Mouse (Mus musculus) hindbrain, embryonic 13.5 days (tissue): ENCODE results near the gene Syngr1. TPM values are rescaled to one million over a fixed set of nuclear protein-coding genes. Genes with fewer than 3 reads are reported as not detected.
"Not testable (repeated sequence)": the region's sequence is repeated elsewhere in the genome, so short reads cannot be mapped to it uniquely, and the experiment has no call there.

Source experiments
- ATAC-seq: fragments of 200-750 bp; cut with Nextera tagmentation; 2 replicates; pipeline ENCODE4 v1.8.0; 2017; ENCODE audit warnings: moderate TSS enrichment; ENCODE audit not compliant: low FRiP score
- H3K27ac ChIP-seq: fragments of 300-500 bp; sonication (generic); 2 replicates; pipeline ENCODE4 v1.5.1; 2015; ENCODE audit warnings: inconsistent platforms, mild to moderate bottlenecking, moderate library complexity
- H3K27me3 ChIP-seq: fragments of 300-500 bp; sonication (generic); 2 replicates; pipeline ENCODE4 v1.6.1; 2015; ENCODE audit warnings: mild to moderate bottlenecking, inconsistent platforms
- H3K36me3 ChIP-seq: fragments of 300-500 bp; sonication (generic); 2 replicates; pipeline ENCODE4 v1.6.1; 2015; ENCODE audit warnings: mild to moderate bottlenecking, inconsistent platforms
- H3K4me1 ChIP-seq: fragments of 300-500 bp; sonication (generic); replicated peaks from 2 replicates; pipeline ENCODE4 v1.6.1; 2015; ENCODE audit warnings: inconsistent platforms
- H3K4me2 ChIP-seq: fragments of 300-500 bp; sonication (generic); 2 replicates; pipeline ENCODE4 v1.6.1; 2015; ENCODE audit warnings: inconsistent platforms, mild to moderate bottlenecking, moderate library complexity
- H3K4me3 ChIP-seq: fragments of 300-500 bp; sonication (generic); 2 replicates; pipeline ENCODE4 v1.5.1; 2015; ENCODE audit warnings: mild to moderate bottlenecking, inconsistent platforms
- H3K9ac ChIP-seq: fragments of 300-500 bp; sonication (generic); 2 replicates; pipeline ENCODE4 v1.6.1; 2015; ENCODE audit warnings: mild to moderate bottlenecking, inconsistent platforms
- H3K9me3 ChIP-seq: fragments of 300-500 bp; sonication (generic); 2 replicates; pipeline ENCODE4 v1.6.1; 2016; ENCODE audit warnings: inconsistent platforms
- WGBS: fragments of 180-500 bp; shearing (Covaris S2); methylation state at CpG from one replicate; pipeline ENCODE4 v1.1.7; 2015; 5-methylcytosine and 5-hydroxymethylcytosine counted together
- polyA plus RNA-seq: library from polyadenylated mRNA; unstranded; fragments of >200 nt; fragmentation: Nextera tagmentation; extraction: Ambion mirVana; gene quantifications from 2 replicates; pipeline ENCODE4 v1.2.1, GENCODE M21; 2015

Syngr1 gene
- polyA plus RNA-seq, 1 experiment from 2014 or later = 28.3 TPM

GRCm38 (mm10) chr15:80107575-80107974 is 16.4 kb downstream of the Syngr1 start:
- ATAC-seq = no peak
- Histone ChIP-seq H3K27ac (no peak overlapping the region), H3K4me2 (no peak overlapping the region), H3K9me3 (no peaks in the 10 kb centered on the region), H3K4me1 (no peaks in the 10 kb centered on the region), H3K27me3 (no peaks in the 10 kb centered on the region), H3K9ac (no peak overlapping the region), H3K4me3 (no peak overlapping the region), H3K36me3 (peaks cover 25% of the 10 kb centered on the region)
- WGBS = 85% methylated on average over 3 of the region's 3 CpGs

- Histone ChIP-seq H3K9ac (no peak overlapping the region), H3K36me3 (peaks cover 43% of the 10 kb centered on the region), H3K9me3 (no peaks in the 10 kb centered on the region), H3K27me3 (no peaks in the 10 kb centered on the region), H3K4me1 (no peaks in the 10 kb centered on the region), H3K4me2 (no peak overlapping the region), H3K4me3 (no peak overlapping the region), H3K27ac (no peak overlapping the region)
- no peak for ATAC-seq
- WGBS = 84% methylated on average over 12 of the region's 12 CpGs
These were observed 20.3 kb downstream of the Syngr1 start for GRCm38 (mm10) chr15:80111436-80111835.

- Histone ChIP-seq H3K36me3 (peaks cover 43% of the 10 kb centered on the region), H3K27ac (no peak overlapping the region), H3K27me3 (no peaks in the 10 kb centered on the region), H3K4me3 (no peak overlapping the region), H3K9ac (no peak overlapping the region), H3K9me3 (no peaks in the 10 kb centered on the region), H3K4me1 (no peaks in the 10 kb centered on the region), H3K4me2 (no peak overlapping the region)
- no peak for ATAC-seq
- 33% methylated on average over 2 of the region's 2 CpGs for WGBS
These were observed 21.4 kb downstream of the Syngr1 start for GRCm38 (mm10) chr15:80112499-80112898.

- no peak overlapping the region for H3K4me3 ChIP-seq
- H3K27me3 ChIP-seq = no peaks in the 10 kb centered on the region
- H3K9me3 ChIP-seq = no peaks in the 10 kb centered on the region
- no peaks in the 10 kb centered on the region for H3K4me1 ChIP-seq
- H3K36me3 ChIP-seq = peaks cover 43% of the 10 kb centered on the region
- WGBS = 95% methylated on average over 7 of the region's 7 CpGs
- H3K27ac ChIP-seq = no peak overlapping the region
- H3K9ac ChIP-seq = no peak overlapping the region
- H3K4me2 ChIP-seq = no peak overlapping the region
- ATAC-seq = no peak
These were observed 23.3 kb downstream of the Syngr1 start for GRCm38 (mm10) chr15:80114414-80114813.

GRCm38 (mm10) chr15:80115256-80115655 is 24.1 kb downstream of the Syngr1 start:
- no peak for ATAC-seq
- no peak overlapping the region for H3K4me3 ChIP-seq
- WGBS = 58% methylated on average over 5 of the region's 5 CpGs
- H3K27me3 ChIP-seq = no peaks in the 10 kb centered on the region
- H3K4me1 ChIP-seq = no peaks in the 10 kb centered on the region
- no peak overlapping the region for H3K27ac ChIP-seq
- no peaks in the 10 kb centered on the region for H3K9me3 ChIP-seq
- H3K36me3 ChIP-seq = peaks cover 39% of the 10 kb centered on the region
- H3K9ac ChIP-seq = no peak overlapping the region
- H3K4me2 ChIP-seq = peak overlapping the region; percentile 7; the same call in 1 of the 2 replicates

- Histone ChIP-seq H3K27me3 (no peaks in the 10 kb centered on the region), H3K9ac (no peak overlapping the region), H3K4me2 (peak overlapping the region; percentile 7; the same call in 1 of the 2 replicates), H3K4me3 (no peak overlapping the region), H3K4me1 (no peaks in the 10 kb centered on the region), H3K36me3 (peaks cover 31% of the 10 kb centered on the region), H3K27ac (no peak overlapping the region), H3K9me3 (no peaks in the 10 kb centered on the region)
- no peak for ATAC-seq
- WGBS = 81% methylated on average over 13 of the region's 13 CpGs
These were observed 25.0 kb downstream of the Syngr1 start for GRCm38 (mm10) chr15:80115866-80116794.

GRCm38 (mm10) chr15:80117154-80117553 is 26.0 kb downstream of the Syngr1 start:
- Histone ChIP-seq H3K27me3 (no peaks in the 10 kb centered on the region), H3K9me3 (no peaks in the 10 kb centered on the region), H3K27ac (no peak overlapping the region), H3K9ac (no peak overlapping the region), H3K4me3 (no peak overlapping the region), H3K4me1 (no peaks in the 10 kb centered on the region), H3K36me3 (peaks cover 21% of the 10 kb centered on the region), H3K4me2 (no peak overlapping the region)
- WGBS = 54% methylated on average over 8 of the region's 8 CpGs
- no peak for ATAC-seq

- Histone ChIP-seq H3K4me3 (no peak overlapping the region), H3K9me3 (no peaks in the 10 kb centered on the region), H3K9ac (no peak overlapping the region), H3K27me3 (no peaks in the 10 kb centered on the region), H3K27ac (no peak overlapping the region), H3K4me1 (no peaks in the 10 kb centered on the region), H3K36me3 (peaks cover 7% of the 10 kb centered on the region), H3K4me2 (no peak overlapping the region)
- no peak for ATAC-seq
- 92% methylated on average over 6 of the region's 6 CpGs for WGBS
These were observed 27.9 kb downstream of the Syngr1 start for GRCm38 (mm10) chr15:80119076-80119475.

- Histone ChIP-seq H3K27ac (no peak overlapping the region), H3K4me3 (no peak overlapping the region), H3K4me2 (no peak overlapping the region), H3K4me1 (no peaks in the 10 kb centered on the region), H3K9me3 (no peaks in the 10 kb centered on the region), H3K9ac (no peak overlapping the region; the same call in 1 of the 2 replicates), H3K36me3 (no peaks in the 10 kb centered on the region; the same call in 1 of the 2 replicates), H3K27me3 (no peaks in the 10 kb centered on the region)
- WGBS = 88% methylated on average over 9 of the region's 9 CpGs
- no peak for ATAC-seq
These were observed 30.7 kb downstream of the Syngr1 start for GRCm38 (mm10) chr15:80121721-80122325.

- not testable (repeated sequence) for H3K27ac ChIP-seq, H3K4me3 ChIP-seq, ATAC-seq, H3K4me2 ChIP-seq, H3K27me3 ChIP-seq, H3K9ac ChIP-seq, H3K9me3 ChIP-seq, H3K4me1 ChIP-seq, H3K36me3 ChIP-seq
- 93% methylated on average over 6 of the region's 6 CpGs for WGBS
These were observed 31.3 kb downstream of the Syngr1 start for GRCm38 (mm10) chr15:80122431-80122830.

- no peak for ATAC-seq
- Histone ChIP-seq H3K27me3 (no peaks in the 10 kb centered on the region), H3K9me3 (no peaks in the 10 kb centered on the region), H3K4me3 (no peak overlapping the region), H3K4me2 (no peak overlapping the region), H3K36me3 (no peaks in the 10 kb centered on the region), H3K27ac (no peak overlapping the region), H3K9ac (no peak overlapping the region), H3K4me1 (no peaks in the 10 kb centered on the region)
- WGBS = 88% methylated on average over 4 of the region's 4 CpGs
These were observed 33.5 kb downstream of the Syngr1 start for GRCm38 (mm10) chr15:80124651-80125050.

GRCm38 (mm10) chr15:80127191-80127590 is 36.1 kb downstream of the Syngr1 start:
- Histone ChIP-seq H3K9me3 (no peaks in the 10 kb centered on the region), H3K9ac (no peak overlapping the region), H3K4me2 (no peak overlapping the region), H3K27me3 (0 out of 2 replicates have a peak, but pooled peaks cover 6% of the 10 kb centered on the region), H3K36me3 (no peaks in the 10 kb centered on the region), H3K4me3 (no peak overlapping the region), H3K27ac (no peak overlapping the region), H3K4me1 (no peaks in the 10 kb centered on the region)
- no peak for ATAC-seq
- WGBS = 71% methylated on average over 1 of the region's 1 CpGs
